In genomic region chr8:123373403-123374238, GRCm38 (mm10) we compare ENCODE assay signal across 7 mouse cellular contexts. TPM values are rescaled to one million over a fixed set of nuclear protein-coding genes. Genes with fewer than 3 reads are reported as not detected.
DNase-seq lines count a peak whose midpoint lies in the region; ATAC-seq and TF ChIP-seq lines count a peak whose summit lies in the region.

Gene Tcf25 (plus strand): TSS chr8:123373753.

- WGBS in intestine, postnatal 0 days: under 1% methylated on average over 75 of the region's 75 CpGs
- WGBS in midbrain, embryonic 12.5 days: under 1% methylated on average over 75 of the region's 75 CpGs
- under 1% methylated on average over 75 of the region's 75 CpGs for WGBS in small intestine, adult 2 months

- no peaks in the 10 kb centered on the region for H3K27me3 ChIP-seq in intestine, postnatal 0 days (replicated peaks; ENCODE audit: control insufficient read depth, insufficient read depth, low read length)
- H3K27me3 ChIP-seq in midbrain, embryonic 12.5 days: no peaks in the 10 kb centered on the region
- no peaks in the 10 kb centered on the region for H3K27me3 ChIP-seq in small intestine, adult 2 months (ENCODE audit: control insufficient read depth, insufficient read depth, low read length)

- H3K9me3 ChIP-seq in intestine, postnatal 0 days (ENCODE audit: control insufficient read depth): no peaks in the 10 kb centered on the region
- H3K9me3 ChIP-seq in midbrain, embryonic 12.5 days: no peaks in the 10 kb centered on the region

- 0 out of 2 replicates have a peak, but pooled peaks cover 3% of the 10 kb centered on the region for H3K4me1 ChIP-seq in intestine, postnatal 0 days (replicated peaks; ENCODE audit: control insufficient read depth, insufficient read depth, low read length)
- H3K4me1 ChIP-seq in midbrain, embryonic 12.5 days: peaks cover 24% of the 10 kb centered on the region
- peaks cover 4% of the 10 kb centered on the region; the same call in 1 of the 2 replicates for H3K4me1 ChIP-seq in small intestine, adult 2 months (ENCODE audit: control insufficient read depth, insufficient read depth, insufficient read length, low read length)

- H3K9ac ChIP-seq in intestine, postnatal 0 days (ENCODE audit: low read depth, low read length): peak within 1 kb of the TSS; percentile 93
- H3K9ac ChIP-seq in midbrain, embryonic 12.5 days (replicated peaks): peak within 1 kb of the TSS; percentile 80

- DNase-seq in adrenal gland, adult 8-10 months: peak; percentile 94
- DNase-seq in embryo, embryonic 9.5 days (ENCODE audit: extremely low spot score): peak; percentile 97
- peak; percentile 37 for DNase-seq in gonadal fat pad, adult 2 months (ENCODE audit: low read depth)
- peak; percentile 98 for DNase-seq in left cerebral cortex, postnatal 4 days

- peaks cover 7% of the 10 kb centered on the region; the same call in 1 of the 2 replicates for H3K36me3 ChIP-seq in intestine, postnatal 0 days (ENCODE audit: control insufficient read depth, insufficient read depth)
- peaks cover 19% of the 10 kb centered on the region; the same call in 1 of the 2 replicates for H3K36me3 ChIP-seq in midbrain, embryonic 12.5 days
- peaks cover under 1% of the 10 kb centered on the region; the same call in 1 of the 2 replicates for H3K36me3 ChIP-seq in small intestine, adult 2 months (ENCODE audit: control insufficient read depth, insufficient read depth, low read length)

- TF ChIP-seq CTCF in intestine, postnatal 0 days (IDR thresholded peaks at IDR 0.05; ENCODE audit: low read depth): peak; percentile 83
- TF ChIP-seq CTCF in small intestine, adult 2 months (IDR thresholded peaks at IDR 0.05; ENCODE audit: extremely low read depth, insufficient read length, insufficient replicate concordance, low read depth, low read length): peak; percentile 49

- H3K4me2 ChIP-seq in intestine, postnatal 0 days (replicated peaks; ENCODE audit: low read depth): peak within 1 kb of the TSS; percentile 91
- peak within 1 kb of the TSS; percentile 63 for H3K4me2 ChIP-seq in midbrain, embryonic 12.5 days (replicated peaks)

- peak within 1 kb of the TSS; percentile 98 for H3K27ac ChIP-seq in intestine, postnatal 0 days (ENCODE audit: low read depth, low read length)
- H3K27ac ChIP-seq in midbrain, embryonic 12.5 days (replicated peaks): peak within 1 kb of the TSS; percentile 93
- H3K27ac ChIP-seq in small intestine, adult 2 months (ENCODE audit: insufficient read depth, low read depth, low read length): peak within 1 kb of the TSS; percentile 92

- peak; percentile 95 for ATAC-seq in intestine, postnatal 0 days
- ATAC-seq in midbrain, embryonic 12.5 days (ENCODE audit: low FRiP score, low read depth): peak; percentile 91

- peak within 1 kb of the TSS; percentile 79 for H3K4me3 ChIP-seq in intestine, postnatal 0 days (ENCODE audit: low read depth, low read length)
- peak within 1 kb of the TSS; percentile 81 for H3K4me3 ChIP-seq in midbrain, embryonic 12.5 days
- peak within 1 kb of the TSS; percentile 81 for H3K4me3 ChIP-seq in small intestine, adult 2 months (ENCODE audit: low read depth, low read length)

- peak; percentile 74 for TF ChIP-seq POLR2A in small intestine, adult 2 months (IDR thresholded peaks at IDR 0.05; ENCODE audit: low read depth, low read length)

- intact Hi-C loops in left cerebral cortex, postnatal 4 days (cut with DNase I): no loop called here

RNA-seq across cellular contexts. Expression of gene Tcf25, which starts in this region (rescaled TPM):
- 100 to 1,000 TPM; 223 to 301 (median 278) TPM for total RNA-seq in adrenal gland, adult 8-10 months (2022)
- polyA plus RNA-seq in gonadal fat pad, adult 2 months (2012; rRNA removed): 207 and 223 TPM in 2 replicates
- polyA plus RNA-seq in intestine, postnatal 0 days (2015; fragmentation: Nextera tagmentation; extraction: Ambion mirVana): 147 and 178 TPM in 2 replicates
- total RNA-seq in left cerebral cortex, postnatal 4 days (2021): 100 to 1,000 TPM; 334 to 346 TPM
- 202 and 232 TPM in 2 replicates for polyA plus RNA-seq in midbrain, embryonic 12.5 days (2016; fragmentation: Nextera tagmentation; extraction: Ambion mirVana)
- 82.6 and 128 TPM in 2 replicates for polyA plus RNA-seq in small intestine, adult 2 months (2012; rRNA removed)

Comparison
In these comparisons a context has a peak if more than half of its experiments do, and no peak if none do; other contexts are left out.
1. Peak in every context shown above with its lines: DNase-seq, ATAC-seq, H3K4me3 ChIP-seq and H3K27ac ChIP-seq.
2. DNase-seq: peak in every context shown above with its lines; median percentile 98 in left cerebral cortex, postnatal 4 days; 97 in embryo, embryonic 9.5 days; 94 in adrenal gland, adult 8-10 months; 37 in gonadal fat pad, adult 2 months.